Comparison of ENCODE assay signal across 23 mouse cellular contexts in genomic region chr1:120739499-120739898, GRCm38 (mm10).
DNase-seq lines count a peak whose midpoint lies in the region; ATAC-seq and TF ChIP-seq lines count a peak whose summit lies in the region.
"Had no signal": no experiment of that assay in that cellular context is flagged by ENCODE, and none has a peak within 500 bp of the region (broad histone marks: within the 10 kb centered on the region; RNA-seq: fewer than 3 reads in every experiment).

No protein-coding gene starts in this region.

- H3K4me3 ChIP-seq in heart, embryonic 10.5 days: no peak overlapping the region
- H3K4me3 ChIP-seq in heart, embryonic 16.5 days (ENCODE audit: low read length): no peak overlapping the region
- H3K4me3 ChIP-seq in liver, postnatal 0 days (ENCODE audit: low read depth, low read length): no peak overlapping the region
- H3K4me3 ChIP-seq: embryonic facial prominence, embryonic 15.5 days; forebrain, embryonic 15.5 days; limb, embryonic 12.5 days; neural tube, embryonic 15.5 days had no signal

- no peaks in the 10 kb centered on the region for H3K36me3 ChIP-seq in heart, embryonic 10.5 days
- H3K36me3 ChIP-seq in heart, embryonic 16.5 days (ENCODE audit: control insufficient read depth, insufficient read depth): no peaks in the 10 kb centered on the region
- H3K36me3 ChIP-seq in liver, postnatal 0 days (replicated peaks; ENCODE audit: insufficient read depth, low read length): no peaks in the 10 kb centered on the region
- H3K36me3 ChIP-seq: embryonic facial prominence, embryonic 15.5 days; forebrain, embryonic 15.5 days; limb, embryonic 12.5 days; neural tube, embryonic 15.5 days had no signal

- no peaks in the 10 kb centered on the region for H3K27me3 ChIP-seq in heart, embryonic 10.5 days (ENCODE audit: insufficient read depth, poor library complexity, severe bottlenecking)
- H3K27me3 ChIP-seq in heart, embryonic 16.5 days (ENCODE audit: control insufficient read depth, insufficient read depth, low read length): no peaks in the 10 kb centered on the region
- H3K27me3 ChIP-seq in liver, postnatal 0 days (ENCODE audit: insufficient read depth, low read length): no peaks in the 10 kb centered on the region
- H3K27me3 ChIP-seq: embryonic facial prominence, embryonic 15.5 days; forebrain, embryonic 15.5 days; neural tube, embryonic 15.5 days had no signal

- TF ChIP-seq EP300 in liver, postnatal 0 days (IDR thresholded peaks at IDR 0.05; ENCODE audit: low read depth): no peak

- no peak overlapping the region for H3K9ac ChIP-seq in heart, embryonic 16.5 days (ENCODE audit: low read length)
- no peak overlapping the region for H3K9ac ChIP-seq in liver, postnatal 0 days (replicated peaks)
- H3K9ac ChIP-seq: embryonic facial prominence, embryonic 15.5 days; forebrain, embryonic 15.5 days; hindbrain, embryonic 14.5 days; limb, embryonic 12.5 days; neural tube, embryonic 15.5 days had no signal

- H3K27ac ChIP-seq in heart, embryonic 10.5 days: no peak overlapping the region
- H3K27ac ChIP-seq in heart, embryonic 16.5 days (ENCODE audit: low read length): 0 out of 2 replicates have a peak overlapping the region, but pooled peaks have one; percentile 26
- no peak overlapping the region for H3K27ac ChIP-seq in liver, postnatal 0 days (ENCODE audit: low read depth)
- H3K27ac ChIP-seq: embryonic facial prominence, embryonic 15.5 days; forebrain, embryonic 15.5 days; hindbrain, embryonic 14.5 days; limb, embryonic 12.5 days; neural tube, embryonic 15.5 days; stomach, postnatal 0 days had no signal

- ATAC-seq in heart, embryonic 16.5 days (replicated peaks; ENCODE audit: extremely low read depth, insufficient read depth, low FRiP score): peak; percentile 80
- no peak for ATAC-seq in liver, postnatal 0 days
- ATAC-seq: CD4-positive, CD25-positive, alpha-beta regulatory T cell, adult 4 months; forebrain, embryonic 15.5 days; inflammation-experienced regulatory T-cells, adult 6 months had no signal

- DNase-seq in gastrocnemius, postnatal 25 days: peak; percentile 21
- no peak for DNase-seq in gastrocnemius, adult 8-10 months (ENCODE audit: low spot score in 2 of 2)
- peak; percentile 86 for DNase-seq in heart, embryonic 10.5 days (ENCODE audit: low spot score)
- peak; percentile 29 for DNase-seq in skeletal muscle tissue, adult 2 months (ENCODE audit: low read depth, low spot score)
- DNase-seq in liver, postnatal 0 days: no peak
- DNase-seq in cerebellum, adult 8-10 months: no peak
- DNase-seq: adrenal gland, postnatal 25 days; cerebellum, adult 9-10 months; kidney, adult 18-20 months; layer of hippocampus, adult 9-11 months; lung, adult 18-20 months; lung, postnatal 10 days had no signal

- H3K9me3 ChIP-seq in heart, embryonic 10.5 days: no peaks in the 10 kb centered on the region
- H3K9me3 ChIP-seq in heart, embryonic 16.5 days (replicated peaks; ENCODE audit: control insufficient read depth, low read length): no peaks in the 10 kb centered on the region
- no peaks in the 10 kb centered on the region for H3K9me3 ChIP-seq in liver, postnatal 0 days (ENCODE audit: low read length)
- H3K9me3 ChIP-seq: embryonic facial prominence, embryonic 15.5 days; forebrain, embryonic 15.5 days; limb, embryonic 12.5 days; neural tube, embryonic 15.5 days had no signal

- no peak overlapping the region for H3K4me2 ChIP-seq in heart, embryonic 16.5 days (ENCODE audit: low read depth, low read length)
- no peak overlapping the region for H3K4me2 ChIP-seq in liver, postnatal 0 days (ENCODE audit: low read depth, low read length)
- H3K4me2 ChIP-seq: embryonic facial prominence, embryonic 15.5 days; forebrain, embryonic 15.5 days; hindbrain, embryonic 14.5 days; limb, embryonic 12.5 days; liver, embryonic 11.5 days; midbrain, embryonic 11.5 days; neural tube, embryonic 15.5 days had no signal

- no peak for TF ChIP-seq CTCF in liver, postnatal 0 days (IDR thresholded peaks at IDR 0.05; ENCODE audit: low read depth)

- peaks cover 12% of the 10 kb centered on the region; the same call in 1 of the 2 replicates for H3K4me1 ChIP-seq in heart, embryonic 10.5 days
- peaks cover 3% of the 10 kb centered on the region; the same call in 1 of the 2 replicates for H3K4me1 ChIP-seq in heart, embryonic 16.5 days (ENCODE audit: control insufficient read depth, insufficient read depth, low read length)
- H3K4me1 ChIP-seq in liver, postnatal 0 days (ENCODE audit: insufficient read depth): no peaks in the 10 kb centered on the region
- H3K4me1 ChIP-seq: forebrain, embryonic 15.5 days; neural tube, embryonic 15.5 days had no signal

- WGBS in heart, embryonic 10.5 days: 23% methylated on average over 6 of the region's 6 CpGs
- 28% methylated on average over 6 of the region's 6 CpGs for WGBS in heart, embryonic 16.5 days
- 52% methylated on average over 6 of the region's 6 CpGs for WGBS in liver, postnatal 0 days (ENCODE audit: insufficient replicate concordance)

Comparison
In these comparisons a context has a peak if more than half of its experiments do, and no peak if none do; other contexts are left out.
1. DNase-seq: peak in gastrocnemius, postnatal 25 days (single experiment), heart, embryonic 10.5 days (single experiment) and skeletal muscle tissue, adult 2 months (single experiment); none in gastrocnemius, adult 8-10 months (0 of 2), liver, postnatal 0 days (single experiment) and cerebellum, adult 8-10 months (single experiment).